Mouse (Mus musculus): ENCODE measurements around the gene March1.
A peak's percentile ranks its signal among the peaks of the same experiment; 100 is the strongest.
"Not testable (repeated sequence)": the region's sequence is repeated elsewhere in the genome, so short reads cannot be mapped to it uniquely, and the experiment has no call there.

March1 gene

DNA sequence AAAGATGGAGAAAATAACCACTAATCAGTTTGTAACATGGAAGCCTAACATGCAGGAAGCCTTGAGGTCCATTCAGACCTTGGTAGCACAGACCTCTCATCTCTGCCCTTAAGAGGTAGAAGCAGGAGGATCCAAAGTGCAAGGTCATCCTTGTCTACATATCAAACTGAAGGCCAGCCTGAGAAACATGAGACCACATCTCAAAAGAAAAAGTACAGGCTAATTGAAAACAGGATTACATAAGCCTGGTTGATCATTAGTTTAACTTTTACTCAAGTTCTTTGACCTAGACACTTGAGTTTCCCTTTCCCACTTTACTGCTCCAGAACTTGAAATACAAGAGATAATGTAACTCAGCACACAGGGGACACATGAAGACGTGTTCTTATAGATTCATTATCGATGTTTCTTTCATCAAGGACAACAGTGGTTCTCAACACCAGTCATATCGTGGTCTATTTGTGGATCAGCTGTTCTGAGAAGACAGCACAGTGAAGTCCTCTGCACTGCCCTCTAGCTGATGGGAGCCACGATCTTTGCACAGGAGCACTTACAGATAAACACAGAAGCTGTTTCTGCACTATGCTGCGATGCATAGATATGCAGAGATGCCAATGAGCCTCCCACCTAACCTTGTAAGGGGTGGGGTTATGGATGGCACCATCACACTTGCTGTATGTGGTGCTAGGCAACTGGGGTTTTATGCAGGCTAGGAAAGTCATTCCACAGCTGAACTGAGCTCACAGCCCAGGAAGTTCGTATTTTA is 789.1 kb downstream of the March1 start:
- DNase-seq (ENCODE audit: inconsistent age in 2 of 2, low spot score in 1 of 2), result no peak

DNA sequence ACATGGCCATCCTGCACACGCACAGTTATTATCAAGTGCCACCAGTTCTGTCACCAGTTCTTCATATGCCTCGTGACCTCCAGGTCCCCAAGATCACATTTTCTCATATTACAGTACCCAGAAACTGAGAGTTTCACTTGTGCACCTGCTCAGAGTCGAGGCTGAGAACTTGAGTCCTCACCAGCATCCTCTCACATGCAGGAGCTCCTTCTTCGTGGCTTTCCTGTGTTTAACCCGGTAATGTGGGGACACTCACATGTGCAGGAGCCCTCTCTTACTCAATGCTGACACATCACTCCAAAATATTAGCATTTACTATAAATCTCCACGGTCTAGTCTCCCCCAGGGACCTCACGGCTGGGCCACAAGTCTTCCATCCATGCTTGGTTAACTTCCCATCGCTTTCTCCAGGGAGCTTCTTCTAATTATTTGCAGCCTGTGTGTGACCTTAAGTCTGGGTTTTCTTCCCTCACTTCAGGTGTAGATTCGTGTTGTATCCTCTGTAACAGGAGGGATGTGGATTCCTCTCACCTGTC is 792.4 kb downstream of the March1 start:
- no peak for DNase-seq (ENCODE audit: inconsistent age in 2 of 2, low spot score in 1 of 2)

DNA sequence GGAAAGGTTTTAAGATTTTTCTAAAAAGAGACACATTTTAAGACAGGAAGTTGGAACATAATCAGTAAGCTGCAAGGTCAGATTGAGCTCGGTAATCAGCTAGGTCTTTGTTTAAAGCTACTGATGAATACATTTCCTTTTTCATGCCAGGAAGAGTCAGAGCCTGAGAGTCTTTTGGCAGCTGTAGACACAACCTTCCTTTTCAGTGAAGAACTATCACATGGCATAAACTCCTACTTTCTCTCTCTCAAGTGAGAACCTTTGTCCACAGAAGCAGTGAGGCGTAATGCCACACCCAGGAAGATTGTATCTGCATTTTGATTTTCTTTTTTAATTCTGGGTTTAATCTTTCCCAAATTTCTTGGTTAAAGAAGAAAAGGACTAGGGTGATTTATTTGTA is 795.4 kb downstream of the March1 start:
- no peak for DNase-seq (ENCODE audit: inconsistent age in 2 of 2, low spot score in 1 of 2)

DNA sequence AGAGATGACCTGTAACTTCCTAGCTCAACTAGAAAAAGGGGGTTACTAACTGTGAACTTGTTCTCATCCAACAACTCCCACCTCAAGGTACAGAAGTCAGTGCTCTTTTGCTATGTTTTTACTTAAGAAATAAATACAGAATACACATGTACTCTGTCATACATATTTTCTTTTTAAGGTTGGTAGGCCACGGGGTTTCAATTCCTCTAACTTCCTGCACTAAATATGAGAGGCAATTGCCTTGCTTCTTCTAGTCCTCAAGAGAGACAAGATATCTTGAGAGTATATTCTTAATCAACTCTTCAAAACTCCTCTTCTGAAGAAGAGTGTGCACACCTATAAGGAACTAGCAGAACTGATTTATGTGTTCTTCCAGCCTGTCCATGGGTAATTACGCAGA is 797.5 kb downstream of the March1 start:
- no peak for DNase-seq (ENCODE audit: inconsistent age in 2 of 2, low spot score in 1 of 2)

DNA sequence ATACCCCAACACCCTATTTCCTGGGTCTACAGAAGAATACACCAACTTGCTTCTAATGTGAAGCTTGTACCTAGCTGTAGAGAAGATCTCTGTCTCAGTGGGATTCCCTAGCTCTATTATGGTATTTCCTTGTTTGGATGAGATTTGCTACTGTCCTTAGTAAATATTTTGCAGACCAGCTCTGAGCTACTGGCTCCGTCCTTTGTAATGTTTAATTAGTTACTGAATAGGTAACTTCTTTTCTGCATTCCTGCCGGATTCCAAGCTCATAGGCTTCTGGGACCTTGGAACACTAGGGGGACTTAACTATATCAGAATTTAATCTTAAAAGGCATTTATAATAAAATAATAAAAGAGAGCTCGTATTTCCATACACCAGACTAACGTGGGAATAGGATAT is 799.9 kb downstream of the March1 start:
- DNase-seq (ENCODE audit: inconsistent age in 2 of 2, low spot score in 1 of 2), result not testable (repeated sequence)

DNA sequence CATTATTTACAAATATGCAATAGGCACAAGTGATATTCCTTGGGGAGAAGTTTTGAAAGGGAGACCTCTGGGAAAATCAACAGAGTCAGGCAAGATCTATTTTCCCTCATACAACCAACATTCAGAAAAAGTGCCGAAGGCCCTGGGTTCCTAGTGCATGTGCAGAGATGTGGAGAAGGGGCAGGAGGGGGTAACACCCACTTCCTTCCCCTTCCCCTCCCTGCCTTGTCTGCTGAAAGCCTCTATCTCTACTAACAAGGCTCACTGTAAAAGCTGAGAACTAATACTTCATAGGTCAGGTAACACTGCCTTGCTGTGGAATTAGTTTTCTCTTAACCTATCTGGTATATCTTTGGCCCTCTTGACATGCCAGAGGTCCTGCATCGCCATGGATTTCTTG is 812.9 kb downstream of the March1 start:
- DNase-seq (ENCODE audit: inconsistent age in 2 of 2, low spot score in 1 of 2), result no peak

DNA sequence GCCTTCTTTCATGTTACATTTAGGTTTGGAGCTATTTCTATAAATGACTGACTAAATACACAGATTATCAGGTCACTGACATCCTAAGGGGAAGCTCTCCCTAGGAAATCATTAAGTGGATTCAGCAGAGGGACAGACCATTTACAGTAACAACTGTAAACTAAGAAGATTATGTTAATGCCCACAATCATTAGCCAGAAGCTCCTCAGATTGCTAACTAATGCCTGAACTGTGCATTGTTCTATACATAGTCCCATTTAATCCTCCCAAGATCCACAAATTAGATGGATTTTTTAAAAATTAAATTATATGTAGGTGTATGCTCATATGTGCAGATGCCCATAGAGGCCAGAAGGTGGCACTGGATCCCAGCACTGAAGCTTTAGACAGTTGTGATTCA is 815.9 kb downstream of the March1 start:
- DNase-seq (ENCODE audit: inconsistent age in 2 of 2, low spot score in 1 of 2), result no peak

DNA sequence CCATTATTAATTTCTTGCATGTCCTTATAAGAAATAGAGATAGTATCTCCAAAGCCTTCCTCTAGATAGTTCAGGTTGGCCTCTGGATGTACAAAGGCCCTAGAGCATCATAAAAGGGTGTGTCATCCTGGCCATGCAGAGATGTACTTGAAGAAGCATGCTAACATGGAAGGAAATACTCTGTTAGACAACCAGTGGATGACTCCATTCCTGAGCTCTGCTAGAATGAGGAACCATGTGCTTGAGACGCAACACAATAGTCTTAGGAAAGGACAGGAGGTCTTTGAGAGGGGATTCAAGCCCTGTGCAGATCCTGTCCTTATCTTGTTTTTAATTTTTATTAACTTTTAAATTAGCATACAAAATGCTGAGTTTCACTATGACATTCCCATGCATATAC is 819.1 kb downstream of the March1 start:
- no peak for DNase-seq (ENCODE audit: inconsistent age in 2 of 2, low spot score in 1 of 2)

DNA sequence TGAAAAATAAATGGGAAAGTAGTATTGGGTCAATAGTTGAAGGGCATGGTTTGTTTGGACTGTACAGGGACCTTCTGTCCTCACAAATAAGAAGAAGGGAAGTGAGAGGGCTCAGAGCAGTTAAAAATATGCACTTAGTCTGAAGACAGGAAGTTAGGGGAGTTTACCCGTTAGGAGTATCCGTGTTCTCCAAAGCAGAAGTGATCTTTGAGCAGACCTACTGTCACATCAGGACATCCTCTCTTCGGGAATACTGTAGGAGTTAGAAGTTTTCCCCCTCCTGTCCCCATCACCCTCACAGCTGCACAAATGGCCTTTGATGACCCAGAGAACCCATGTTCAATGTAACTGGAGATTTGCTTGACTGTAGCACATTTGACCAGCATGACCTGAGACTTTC is 820.2 kb downstream of the March1 start:
- DNase-seq (ENCODE audit: inconsistent age in 2 of 2, low spot score in 1 of 2), result no peak

DNA sequence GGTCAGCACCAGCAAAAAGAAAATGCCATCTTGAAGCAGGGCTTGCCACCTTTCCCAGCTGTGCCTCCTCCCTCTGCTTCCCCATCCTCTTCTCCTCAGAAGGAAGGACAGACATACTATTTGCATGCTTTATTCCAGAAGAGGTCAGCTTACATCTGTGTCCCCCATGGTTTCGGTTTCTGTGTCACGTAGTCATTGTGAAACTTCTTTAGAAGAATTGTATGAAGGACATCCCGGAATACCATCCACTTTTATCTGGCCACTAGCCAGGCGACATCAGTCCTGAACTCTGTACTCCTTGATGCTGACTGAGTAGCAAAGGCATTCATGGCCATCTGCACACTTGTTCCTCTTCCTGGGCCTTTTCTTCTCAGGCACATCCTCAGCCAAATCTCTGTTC is 820.8 kb downstream of the March1 start:
- peak; percentile 13 to 56 for DNase-seq (ENCODE audit: inconsistent age in 2 of 2, low spot score in 1 of 2)

DNA sequence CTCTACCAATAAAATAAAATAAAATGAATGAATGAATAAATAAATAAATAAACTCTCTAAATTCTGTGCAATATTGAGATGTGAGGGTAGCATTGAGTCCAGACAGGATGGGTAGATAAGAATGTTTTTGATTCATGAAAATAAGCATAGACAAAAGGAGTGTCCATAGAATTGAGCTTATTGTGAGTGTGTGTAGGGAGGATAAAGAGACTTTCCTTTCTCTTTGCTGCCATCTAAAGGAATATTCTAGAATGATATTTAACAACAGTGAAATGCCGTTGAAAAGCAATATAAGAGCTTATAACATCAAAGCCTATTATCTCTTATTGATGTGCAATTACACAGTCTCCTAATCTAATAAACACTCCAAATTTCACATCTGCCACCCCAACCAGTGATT is 823.4 kb downstream of the March1 start:
- DNase-seq (ENCODE audit: inconsistent age in 2 of 2, low spot score in 1 of 2), result no peak

DNA sequence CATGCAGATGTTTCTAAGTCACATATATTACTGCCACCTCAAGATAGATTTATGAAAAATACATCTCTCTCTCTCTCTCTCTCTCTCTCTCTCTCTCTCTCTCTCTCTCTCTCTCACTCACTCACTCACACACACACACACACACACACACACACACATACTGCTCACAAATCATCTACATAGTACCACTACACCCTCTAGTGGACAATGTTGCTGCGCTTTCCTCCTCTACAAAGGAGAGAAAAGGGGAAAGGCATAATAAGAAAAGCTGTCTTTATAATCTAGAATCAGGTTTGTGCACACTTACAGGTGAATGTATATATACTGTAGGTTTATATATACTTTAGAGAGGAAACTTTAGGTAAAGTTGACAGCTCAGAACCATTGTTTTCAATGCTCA is 825.1 kb downstream of the March1 start:
- DNase-seq (ENCODE audit: inconsistent age in 2 of 2, low spot score in 1 of 2), result peak in 1 of 2 experiments; percentile 49

DNA sequence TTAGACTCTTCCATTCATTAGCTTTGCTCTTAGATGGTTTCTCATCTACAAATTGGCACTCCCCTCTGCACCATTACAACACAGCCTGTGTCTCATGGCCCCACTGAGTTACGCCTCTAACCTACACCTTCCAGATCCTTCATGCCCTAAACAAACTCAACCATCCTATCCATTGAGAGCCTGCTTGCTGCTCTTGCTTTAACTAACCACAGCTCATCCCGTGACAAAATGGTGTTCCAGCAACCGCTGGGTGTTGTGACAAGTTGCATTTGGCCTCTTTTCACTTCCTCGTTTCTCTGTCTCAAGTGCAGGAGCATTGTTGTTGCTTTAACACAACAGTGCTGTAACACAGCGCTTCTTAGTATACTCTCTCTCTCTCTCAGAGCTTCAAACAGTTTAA is 826.4 kb downstream of the March1 start:
- no peak for DNase-seq (ENCODE audit: inconsistent age in 2 of 2, low spot score in 1 of 2)

DNA sequence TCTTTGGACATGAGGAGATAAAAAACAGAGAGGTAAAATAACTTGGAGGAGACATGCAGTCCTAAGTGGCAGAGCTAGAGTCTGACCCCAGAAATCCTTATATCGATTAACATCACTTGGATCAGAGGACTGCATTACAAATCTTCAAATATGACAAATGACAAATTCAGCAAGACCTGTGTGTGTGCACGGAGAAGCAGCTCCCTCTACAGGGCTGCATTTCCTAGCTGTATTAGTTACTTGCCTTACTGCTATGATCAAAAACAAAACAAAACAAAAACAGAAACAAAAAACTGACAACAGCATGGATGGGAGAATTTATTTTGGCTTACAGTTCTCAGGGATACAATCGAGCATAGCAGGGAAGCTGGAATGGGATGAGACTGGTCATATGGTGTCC is 827.7 kb downstream of the March1 start:
- no peak for DNase-seq (ENCODE audit: inconsistent age in 2 of 2, low spot score in 1 of 2)

DNA sequence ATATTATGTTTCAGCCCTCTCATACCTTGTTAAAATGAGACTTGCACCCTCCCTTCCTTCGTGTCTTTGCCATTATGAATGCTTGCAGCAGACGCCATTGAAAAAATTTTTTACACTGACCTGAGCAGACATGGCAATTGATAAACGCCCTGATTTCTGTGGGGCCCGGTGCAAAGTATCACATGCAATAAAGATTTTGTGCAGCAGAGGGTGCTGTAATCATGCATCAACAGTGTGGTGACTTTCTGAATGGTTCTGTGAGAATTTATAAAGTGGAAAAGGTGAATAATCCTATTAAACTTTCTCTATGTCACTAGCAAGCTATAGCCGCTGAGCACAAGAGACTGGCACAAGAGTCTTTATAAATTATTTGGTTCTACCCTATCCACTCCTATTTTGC is 833.0 kb downstream of the March1 start:
- DNase-seq (ENCODE audit: inconsistent age in 2 of 2, low spot score in 1 of 2), result peak; percentile 15 to 76

DNA sequence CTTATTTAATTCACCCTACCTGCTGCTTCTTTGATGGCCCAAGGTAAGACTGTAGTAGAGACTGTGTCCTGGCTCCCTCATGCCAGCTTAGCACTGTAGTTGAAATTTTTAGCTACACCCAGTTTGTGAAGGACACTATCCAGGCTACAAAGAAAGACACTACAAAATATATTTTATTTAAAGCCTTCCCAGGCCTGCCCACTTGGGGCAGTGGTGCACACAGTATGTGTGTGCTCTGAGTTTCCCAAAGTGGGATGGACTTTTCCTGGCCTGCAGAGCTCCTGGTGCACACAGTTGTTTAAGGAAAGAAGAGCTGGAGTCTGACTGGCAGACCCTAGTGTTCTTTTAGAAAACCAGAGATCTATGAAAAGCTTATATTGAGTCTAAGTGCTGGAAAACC is 839.4 kb downstream of the March1 start:
- DNase-seq (ENCODE audit: inconsistent age in 2 of 2, low spot score in 1 of 2), result no peak

DNA sequence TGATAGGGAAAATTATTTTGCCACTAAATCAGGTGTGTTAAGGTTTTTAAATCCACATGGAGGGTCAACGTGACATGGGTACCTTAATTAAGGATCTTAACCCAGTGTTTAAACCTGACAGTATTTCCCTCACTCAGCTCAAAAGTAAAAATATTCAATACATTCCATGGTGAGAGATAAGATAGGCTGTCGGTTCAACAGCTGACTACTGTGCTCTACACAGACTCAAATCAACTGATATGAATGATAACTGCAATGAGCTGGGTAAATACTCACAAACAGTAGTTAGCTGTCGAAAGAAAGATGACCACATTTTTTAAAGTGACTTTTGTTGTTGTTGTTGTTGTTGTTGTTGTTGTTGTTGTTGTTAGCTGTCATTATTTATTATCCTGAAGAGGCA is 852.1 kb downstream of the March1 start:
- DNase-seq (ENCODE audit: inconsistent age in 2 of 2, low spot score in 1 of 2), result no peak

DNA sequence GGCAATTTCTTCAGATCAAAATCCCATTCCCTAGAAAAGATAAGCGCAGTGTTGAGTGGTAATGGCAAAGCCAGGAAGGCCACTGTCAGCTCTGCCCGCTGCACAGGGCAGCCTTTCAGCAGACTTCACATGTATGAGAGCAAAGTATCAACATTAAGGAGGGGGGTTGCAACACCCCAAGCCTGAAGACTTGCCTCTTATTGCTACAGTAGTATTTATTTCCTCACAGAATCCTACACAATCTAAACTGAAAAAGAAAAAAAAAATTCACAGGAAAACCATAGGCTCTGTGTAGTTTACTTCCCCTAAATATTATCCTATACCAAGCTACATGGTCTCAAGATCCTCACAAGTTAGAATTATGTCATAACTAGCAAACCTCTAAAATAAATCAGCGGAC is 859.2 kb downstream of the March1 start:
- no peak for DNase-seq (ENCODE audit: inconsistent age in 2 of 2, low spot score in 1 of 2)

DNA sequence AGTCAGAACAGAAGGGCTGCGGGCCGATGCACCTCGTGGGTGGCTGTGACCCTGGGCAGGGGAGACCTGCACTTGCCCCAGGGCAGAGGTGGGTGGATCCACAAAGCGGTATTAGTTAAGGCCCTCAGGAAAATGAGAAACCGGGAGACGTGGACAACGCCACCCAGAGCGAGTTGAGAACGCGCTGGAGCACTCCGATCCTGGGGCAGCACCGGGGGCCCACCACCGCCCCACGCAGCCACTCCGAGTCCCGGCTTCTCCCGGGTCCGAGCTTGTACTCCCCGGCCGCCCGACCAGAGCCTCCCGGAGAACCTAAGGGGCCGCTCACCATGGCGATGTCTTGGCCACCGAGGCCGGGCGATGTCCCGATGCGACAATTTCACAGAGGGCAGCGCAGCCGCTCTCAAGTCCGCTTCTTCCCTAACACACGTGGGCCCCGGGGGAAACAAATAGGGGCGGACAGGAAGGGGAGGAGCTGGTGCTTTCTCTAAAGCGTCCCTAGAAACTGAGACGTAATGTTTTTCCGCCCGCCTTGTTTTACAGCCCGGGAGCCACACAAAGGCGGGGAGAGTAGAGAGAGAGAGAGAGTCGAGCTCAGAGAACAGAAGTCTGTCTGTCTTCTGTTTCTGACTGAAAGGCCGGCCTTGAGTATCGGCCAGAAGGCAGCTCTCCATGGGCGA is 868.5 kb downstream of the March1 start, which contains the start of gene Tma16:
Tma16 (minus strand) TSS at position 447 of the 680 bp plus-strand sequence.
- DNase-seq (ENCODE audit: inconsistent age in 2 of 2, low spot score in 1 of 2), result peak; percentile 81 to 95

DNA sequence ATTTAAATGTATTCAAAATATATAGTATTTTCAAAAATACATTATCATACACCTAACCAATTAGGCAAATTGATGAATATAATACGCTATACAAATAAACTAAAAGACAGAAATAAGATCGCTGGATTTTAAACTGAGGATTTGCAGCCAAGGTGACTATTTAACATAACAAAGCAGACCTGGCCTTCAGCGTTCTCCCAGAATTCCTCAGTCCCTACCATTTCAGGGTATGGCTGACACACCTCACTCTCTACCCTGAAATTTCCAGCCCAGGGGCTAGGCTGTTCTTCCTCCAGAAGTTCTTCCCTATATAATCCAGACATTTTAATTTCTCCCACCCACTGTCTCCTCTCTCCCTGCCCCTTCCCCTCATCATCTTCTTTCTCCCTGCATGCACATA is 870.9 kb downstream of the March1 start:
- no peak for DNase-seq (ENCODE audit: inconsistent age in 2 of 2, low spot score in 1 of 2)

DNA sequence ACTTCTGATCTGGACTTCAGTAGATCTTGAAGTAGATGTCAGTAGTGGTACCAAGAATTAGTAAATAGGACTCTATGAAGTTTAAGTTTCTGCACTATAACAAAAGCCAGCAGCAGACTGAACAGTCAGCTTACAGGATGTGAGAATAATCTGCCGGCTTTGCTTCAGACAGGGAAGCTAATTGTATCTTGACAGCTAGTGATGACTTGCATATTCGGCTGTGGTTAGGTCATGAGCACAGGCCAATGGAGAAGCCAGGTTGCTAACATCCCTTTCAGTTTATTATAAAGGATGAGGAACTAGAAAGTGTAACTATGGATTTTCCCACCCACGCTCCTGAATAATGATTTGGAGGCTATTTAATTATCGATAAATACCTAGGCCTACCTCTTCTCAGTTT is 872.9 kb downstream of the March1 start:
- DNase-seq (ENCODE audit: inconsistent age in 2 of 2, low spot score in 1 of 2), result no peak

DNA sequence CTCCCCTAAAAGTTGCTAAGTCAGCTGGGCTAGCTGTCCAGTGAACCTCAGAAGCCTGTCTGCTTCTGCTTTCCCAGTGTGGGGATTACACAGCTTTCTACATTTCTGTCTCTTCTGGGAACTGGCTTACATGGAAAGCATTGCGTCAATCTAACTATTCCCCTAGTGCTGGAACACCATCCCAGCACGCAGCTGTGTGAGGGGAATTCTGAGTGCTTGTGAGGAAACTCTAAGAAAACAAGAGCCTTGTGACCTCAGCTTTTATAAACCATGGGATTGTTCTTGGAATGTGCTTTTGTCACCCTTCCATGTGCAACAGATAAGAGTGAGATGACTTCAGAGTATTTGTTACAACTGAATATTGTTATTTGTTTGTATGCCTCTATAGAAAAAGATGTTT is 876.8 kb downstream of the March1 start:
- no peak for DNase-seq (ENCODE audit: inconsistent age in 2 of 2, low spot score in 1 of 2)
